Mouse (Mus musculus) bone marrow macrophage, adult 2 months (primary cell): ENCODE measurements around the gene Hpd. TPM values are rescaled to one million over a fixed set of nuclear protein-coding genes. Genes with fewer than 3 reads are reported as not detected.

Experiments
- H3K27ac ChIP-seq: 2 replicates; pipeline ENCODE4 v1.5.1; 2012; ENCODE audit warnings: low read depth, low read length; ENCODE audit not compliant: insufficient read depth
- H3K4me1 ChIP-seq: 2 replicates; pipeline ENCODE4 v1.6.1; 2012; ENCODE audit warnings: low read length; ENCODE audit not compliant: control insufficient read depth, insufficient read depth
- H3K4me3 ChIP-seq: 2 replicates; pipeline ENCODE4 v1.5.1; 2012; ENCODE audit warnings: mild to moderate bottlenecking, low read length, moderate library complexity; ENCODE audit not compliant: insufficient read depth
- CTCF ChIP-seq: IDR thresholded peaks from 2 replicates; pipeline ENCODE4 v1.5.1; 2012; ENCODE audit warnings: low read depth, mild to moderate bottlenecking, low read length, moderate library complexity
- POLR2A ChIP-seq: IDR thresholded peaks from 2 replicates; pipeline ENCODE4 v1.6.1; 2012; ENCODE audit warnings: mild to moderate bottlenecking, low read depth, low read length, borderline replicate concordance
- polyA plus RNA-seq: library from polyadenylated mRNA; stranded (reverse); fragments of >200 nt; gene quantifications from 2 replicates; pipeline ENCODE4 v1.2.4, GENCODE M21; 2012; ENCODE audit not compliant: missing spikeins, insufficient read depth, insufficient read length

The Hpd gene
- polyA plus RNA-seq, 1 experiment = not detected

DNA sequence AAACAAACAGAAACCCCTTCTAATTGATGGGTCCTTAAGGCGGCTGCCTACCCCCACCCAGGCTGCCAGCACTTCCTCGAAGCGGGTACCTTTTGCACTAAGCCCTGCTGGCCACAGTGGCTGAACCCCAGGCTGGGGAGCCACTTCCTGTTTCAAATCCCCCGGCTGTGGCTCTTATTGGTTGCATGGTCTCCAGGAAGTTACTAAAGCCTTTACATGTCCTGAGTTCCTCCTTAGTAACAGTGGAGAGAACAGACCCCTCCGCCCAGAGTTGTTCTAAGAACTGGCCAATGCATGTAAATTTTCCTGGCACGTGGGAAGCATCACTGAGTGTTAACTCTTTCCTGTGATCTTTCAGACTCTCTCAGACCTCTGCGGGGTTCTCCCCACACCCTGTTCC is 31.4 kb downstream of the Hpd start:
- Histone ChIP-seq H3K4me3 (peak overlapping the region; percentile 51), H3K4me1 (peaks cover 27% of the 10 kb centered on the region), H3K27ac (peak overlapping the region; percentile 74)
- no peak for TF ChIP-seq POLR2A
- no peak for TF ChIP-seq CTCF

GRCm38 (mm10) chr5:123150641-123151040 is 31.9 kb downstream of the Hpd start:
- Histone ChIP-seq H3K4me1 (peaks cover 27% of the 10 kb centered on the region), H3K4me3 (peak overlapping the region; percentile 51), H3K27ac (peak overlapping the region; percentile 74)
- TF ChIP-seq POLR2A (no peak), CTCF (0 out of 2 replicates have a peak, but pooled peaks have one; percentile 17)

DNA sequence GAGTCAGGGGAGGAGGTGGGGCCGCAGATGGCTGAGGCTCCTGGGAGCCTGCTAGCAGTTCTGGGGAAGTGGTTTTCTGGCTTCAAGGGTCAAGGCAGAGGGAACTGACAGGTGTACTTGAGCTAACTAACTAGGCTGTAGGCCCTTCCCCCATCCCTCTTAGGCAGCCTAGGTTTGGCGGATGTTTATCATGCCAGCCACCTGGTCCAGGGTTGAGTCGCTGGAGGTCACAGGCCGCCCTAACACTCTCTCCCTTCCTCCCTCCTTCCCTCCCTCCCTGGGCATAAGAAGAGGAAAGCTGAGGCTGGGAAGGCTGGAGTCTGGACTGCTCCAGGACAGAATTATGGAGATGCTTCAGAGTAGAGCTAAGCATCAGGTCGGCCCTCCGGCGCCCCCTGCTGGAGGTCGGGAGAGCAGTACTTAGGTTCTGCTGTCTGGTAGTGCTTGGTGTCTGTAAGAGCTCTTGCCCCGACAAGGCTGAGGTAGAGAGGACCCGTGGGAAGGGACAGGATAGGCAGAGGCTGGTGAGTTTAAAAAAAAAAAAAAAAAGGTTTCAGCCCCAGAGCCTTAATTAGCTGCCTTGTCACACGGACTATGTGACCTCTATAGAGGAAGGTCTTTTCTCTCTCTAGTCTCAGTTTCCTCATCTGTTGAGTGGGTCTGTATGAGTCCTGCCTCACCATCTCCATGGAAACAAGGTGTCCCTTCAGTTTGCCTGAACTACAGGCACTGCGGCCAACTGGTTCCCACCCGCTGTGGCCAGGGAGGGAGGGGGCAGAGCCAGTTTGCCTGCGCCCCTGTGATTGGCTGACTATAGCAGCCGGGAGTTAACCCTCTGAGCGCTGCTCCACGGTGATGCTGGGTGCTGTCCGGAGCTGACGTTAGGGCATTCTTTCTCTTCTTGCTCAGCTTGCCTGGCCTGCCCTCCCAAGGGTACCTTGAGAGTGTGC is 32.8 kb downstream of the Hpd start:
- peaks cover 32% of the 10 kb centered on the region for H3K4me1 ChIP-seq

GRCm38 (mm10) chr5:123148073-123148722 is 34.3 kb downstream of the Hpd start:
- Histone ChIP-seq H3K4me1 (peaks cover 31% of the 10 kb centered on the region), H3K4me3 (no peak overlapping the region), H3K27ac (no peak overlapping the region)
- no peak for TF ChIP-seq CTCF
- TF ChIP-seq POLR2A = no peak

More for the DNA sequence above, 32.8 kb downstream of the Hpd start:
- H3K4me3 ChIP-seq = peak overlapping the region; percentile 51
- 0 out of 2 replicates have a peak overlapping the region, but pooled peaks have one; percentile 1 for H3K27ac ChIP-seq
- TF ChIP-seq CTCF = peak; percentile 90
- TF ChIP-seq POLR2A = no peak

- Histone ChIP-seq H3K4me1 (peaks cover 26% of the 10 kb centered on the region), H3K27ac (no peak overlapping the region), H3K4me3 (no peak overlapping the region)
- no peak for TF ChIP-seq POLR2A
- TF ChIP-seq CTCF = no peak
These were observed 35.0 kb downstream of the Hpd start for GRCm38 (mm10) chr5:123147569-123147968.

- H3K27ac ChIP-seq = no peak overlapping the region
- no peak for TF ChIP-seq CTCF
- TF ChIP-seq POLR2A = no peak
- peaks cover 18% of the 10 kb centered on the region for H3K4me1 ChIP-seq
- H3K4me3 ChIP-seq = no peak overlapping the region
These were observed 36.2 kb downstream of the Hpd start for GRCm38 (mm10) chr5:123146357-123146756.

DNA sequence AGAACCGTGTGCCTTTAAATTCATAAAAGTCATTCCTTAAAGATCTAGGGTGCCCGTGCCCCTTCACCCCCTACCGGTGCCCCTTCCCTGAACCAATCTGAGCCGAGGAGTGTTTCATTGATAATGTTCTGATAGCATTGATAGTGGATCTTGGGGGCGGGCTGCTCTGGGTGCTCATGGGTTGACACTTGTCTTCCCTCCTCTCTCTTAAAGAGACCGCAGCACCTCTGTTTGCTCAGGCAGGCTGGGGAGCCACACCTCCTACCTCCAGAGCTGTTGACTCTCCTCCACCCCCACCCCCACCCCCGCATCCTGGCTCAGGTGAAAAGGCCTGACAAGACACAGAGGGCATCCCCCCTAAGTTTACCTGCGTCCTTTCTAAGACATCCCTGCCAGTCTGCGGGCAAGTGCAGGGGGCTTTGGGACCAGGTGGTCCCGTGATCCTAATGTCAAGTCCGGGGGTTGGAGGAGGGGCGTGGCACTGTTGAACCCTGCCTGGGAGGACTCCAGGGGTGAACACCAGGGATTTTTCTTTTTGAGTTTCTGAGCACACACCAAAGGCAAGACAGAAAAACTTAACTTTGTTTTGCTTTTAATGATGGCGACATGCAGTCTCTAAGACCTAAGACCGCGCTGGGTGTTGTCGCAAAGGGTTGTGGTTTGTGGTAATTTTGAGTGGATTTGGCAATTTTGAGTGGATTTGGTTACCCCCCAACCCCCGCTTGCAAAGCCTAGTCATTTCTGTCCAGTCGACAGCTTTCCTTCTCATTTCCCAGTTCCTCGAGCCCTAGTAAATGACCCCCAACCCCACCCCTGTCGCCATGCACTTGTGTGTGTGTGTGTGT is 37.6 kb downstream of the Hpd start:
- H3K4me3 ChIP-seq = peak overlapping the region; percentile 67
- H3K27ac ChIP-seq = no peak overlapping the region
- peaks cover 11% of the 10 kb centered on the region for H3K4me1 ChIP-seq
- TF ChIP-seq CTCF (no peak), POLR2A (no peak)

DNA sequence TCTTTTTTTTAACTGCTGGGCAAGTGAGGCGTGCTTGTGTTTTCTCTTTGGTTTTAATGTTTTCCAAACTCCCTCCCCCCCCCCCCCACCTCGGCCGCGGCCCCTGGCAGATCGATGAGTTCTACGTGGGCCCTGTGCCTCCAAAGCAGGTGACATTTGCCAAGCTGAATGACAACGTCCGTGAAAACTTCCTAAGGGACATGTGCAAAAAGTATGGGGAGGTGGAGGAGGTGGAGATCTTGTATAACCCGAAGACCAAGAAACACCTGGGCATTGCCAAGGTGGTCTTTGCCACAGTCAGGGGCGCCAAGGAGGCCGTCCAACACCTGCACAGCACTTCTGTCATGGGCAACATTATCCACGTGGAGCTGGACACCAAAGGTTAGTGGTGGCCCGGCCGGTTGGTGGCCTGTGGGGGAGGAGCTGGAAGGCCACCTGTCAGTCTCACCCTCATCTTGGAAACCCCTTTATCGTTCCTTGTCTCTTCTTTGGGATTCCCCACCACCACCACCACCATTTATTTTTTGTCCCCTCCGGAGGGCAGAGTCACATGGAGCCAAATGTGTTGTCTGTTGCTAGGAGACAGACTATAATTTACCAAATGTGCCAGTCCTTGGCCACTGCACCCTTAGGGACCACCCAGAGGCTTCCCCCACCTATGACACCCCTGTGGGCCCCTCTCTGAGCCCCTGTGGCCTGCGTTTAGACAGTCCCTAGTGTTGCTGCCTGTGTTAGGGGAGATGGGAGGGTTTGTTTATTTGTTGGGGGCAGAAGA is 38.4 kb downstream of the Hpd start:
- Histone ChIP-seq H3K4me3 (peak overlapping the region; percentile 67), H3K27ac (no peak overlapping the region), H3K4me1 (peaks cover 5% of the 10 kb centered on the region)
- TF ChIP-seq POLR2A (no peak), CTCF (no peak)
